14 mouse cellular contexts compared by ENCODE assay signal in the genomic region with DNA sequence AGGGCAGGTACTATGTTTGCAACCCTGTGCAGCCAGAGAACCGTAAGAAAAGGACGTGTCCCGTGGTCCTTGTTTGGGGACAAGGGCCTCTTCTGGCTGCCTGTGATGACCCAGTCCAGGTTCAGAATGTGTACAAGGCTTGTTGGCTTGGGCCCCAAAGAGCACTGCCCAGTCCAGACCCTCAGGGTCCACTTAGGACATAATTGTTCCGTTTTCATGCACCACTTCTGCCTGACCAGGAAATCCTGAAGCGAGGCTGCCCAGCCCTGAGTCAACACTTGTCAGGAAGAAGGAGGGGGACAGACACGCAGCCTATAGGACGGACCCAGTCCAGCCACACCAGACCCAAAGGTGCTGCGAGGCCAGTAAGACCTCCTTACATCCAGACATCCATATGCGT. TPM values are rescaled to one million over a fixed set of nuclear protein-coding genes. Genes with fewer than 3 reads are reported as not detected.
A peak's percentile ranks its signal among the peaks of the same experiment; 100 is the strongest.
DNase-seq lines count a peak whose midpoint lies in the region; ATAC-seq and TF ChIP-seq lines count a peak whose summit lies in the region.
"Had no signal": no experiment of that assay in that cellular context is flagged by ENCODE, and none has a peak within 500 bp of the region (broad histone marks: within the 10 kb centered on the region; RNA-seq: fewer than 3 reads in every experiment).

No protein-coding gene starts in this region.

- H3K4me1 ChIP-seq in kidney, postnatal 0 days (replicated peaks; ENCODE audit: insufficient read depth, low read length), result peaks cover 12% of the 10 kb centered on the region; the same call in 1 of the 2 replicates
- 0 out of 2 replicates have a peak, but pooled peaks cover 15% of the 10 kb centered on the region for H3K4me1 ChIP-seq in kidney, embryonic 14.5 days (ENCODE audit: control insufficient read depth, insufficient read depth, low read length)
- H3K4me1 ChIP-seq in liver, embryonic 13.5 days (replicated peaks), result peaks cover 58% of the 10 kb centered on the region
- H3K4me1 ChIP-seq in lung, embryonic 16.5 days (replicated peaks; ENCODE audit: control insufficient read depth, insufficient read depth, low read length), result peaks cover 52% of the 10 kb centered on the region
- peaks cover 7% of the 10 kb centered on the region; the same call in 1 of the 2 replicates for H3K4me1 ChIP-seq in neural tube, embryonic 15.5 days
- H3K4me1 ChIP-seq: midbrain, embryonic 15.5 days had no signal

- no peak for ATAC-seq in kidney, postnatal 0 days (replicated peaks; ENCODE audit: low FRiP score, low read depth)
- no peak for ATAC-seq in kidney, embryonic 14.5 days (ENCODE audit: low FRiP score, low TSS enrichment)
- ATAC-seq in liver, embryonic 13.5 days (ENCODE audit: low read depth), result no peak
- ATAC-seq in lung, embryonic 16.5 days (ENCODE audit: low read depth), result peak; percentile 15; the same call in 1 of the 2 replicates
- peak; percentile 45; the same call in 1 of the 2 replicates for ATAC-seq in neural tube, embryonic 15.5 days (ENCODE audit: low FRiP score)
- ATAC-seq: activated CD4-positive, CD25-positive, alpha-beta regulatory T cell, adult 4 months; midbrain, embryonic 15.5 days had no signal

- no peak overlapping the region for H3K9ac ChIP-seq in kidney, postnatal 0 days (ENCODE audit: low read depth, low read length)
- H3K9ac ChIP-seq in kidney, embryonic 14.5 days (ENCODE audit: low read depth, low read length), result no peak overlapping the region
- H3K9ac ChIP-seq in liver, embryonic 13.5 days, result no peak overlapping the region
- peak overlapping the region; percentile 22; the same call in 1 of the 2 replicates for H3K9ac ChIP-seq in lung, embryonic 16.5 days (ENCODE audit: low read length)
- H3K9ac ChIP-seq in neural tube, embryonic 15.5 days (replicated peaks), result no peak overlapping the region
- H3K9ac ChIP-seq: embryonic facial prominence, embryonic 13.5 days; liver, embryonic 15.5 days; midbrain, embryonic 15.5 days had no signal

- H3K4me3 ChIP-seq in kidney, postnatal 0 days (replicated peaks; ENCODE audit: low read depth, low read length), result no peak overlapping the region
- H3K4me3 ChIP-seq in kidney, embryonic 14.5 days (ENCODE audit: low read length), result no peak overlapping the region
- no peak overlapping the region for H3K4me3 ChIP-seq in liver, embryonic 13.5 days (replicated peaks)
- no peak overlapping the region for H3K4me3 ChIP-seq in lung, embryonic 16.5 days (ENCODE audit: low read length)
- no peak overlapping the region for H3K4me3 ChIP-seq in neural tube, embryonic 15.5 days (replicated peaks)
- H3K4me3 ChIP-seq: embryonic facial prominence, embryonic 13.5 days; heart, adult 2 months; liver, embryonic 15.5 days; midbrain, embryonic 15.5 days had no signal

- H3K36me3 ChIP-seq in kidney, postnatal 0 days (ENCODE audit: insufficient read depth, low read length), result no peaks in the 10 kb centered on the region
- no peaks in the 10 kb centered on the region for H3K36me3 ChIP-seq in kidney, embryonic 14.5 days (ENCODE audit: control insufficient read depth, insufficient read depth, low read length)
- H3K36me3 ChIP-seq in liver, embryonic 13.5 days, result no peaks in the 10 kb centered on the region
- no peaks in the 10 kb centered on the region for H3K36me3 ChIP-seq in lung, embryonic 16.5 days (ENCODE audit: control insufficient read depth, insufficient read depth, low read length)
- H3K36me3 ChIP-seq in neural tube, embryonic 15.5 days, result no peaks in the 10 kb centered on the region
- H3K36me3 ChIP-seq: embryonic facial prominence, embryonic 13.5 days; liver, embryonic 15.5 days; midbrain, embryonic 15.5 days had no signal

- no peak overlapping the region for H3K4me2 ChIP-seq in kidney, postnatal 0 days (ENCODE audit: low read length)
- H3K4me2 ChIP-seq in kidney, embryonic 14.5 days (replicated peaks; ENCODE audit: low read depth, low read length), result no peak overlapping the region
- H3K4me2 ChIP-seq in liver, embryonic 13.5 days, result no peak overlapping the region
- H3K4me2 ChIP-seq in lung, embryonic 16.5 days (ENCODE audit: low read depth, low read length), result no peak overlapping the region
- H3K4me2 ChIP-seq in neural tube, embryonic 15.5 days, result no peak overlapping the region
- H3K4me2 ChIP-seq: embryonic facial prominence, embryonic 13.5 days; liver, embryonic 15.5 days; midbrain, embryonic 15.5 days had no signal

- no peak for TF ChIP-seq CTCF in kidney, postnatal 0 days (IDR thresholded peaks at IDR 0.05; ENCODE audit: low read depth)

- H3K27me3 ChIP-seq in kidney, postnatal 0 days (ENCODE audit: insufficient read depth, low read length), result no peaks in the 10 kb centered on the region
- H3K27me3 ChIP-seq in kidney, embryonic 14.5 days (ENCODE audit: control insufficient read depth, insufficient read depth, low read length), result no peaks in the 10 kb centered on the region
- no peaks in the 10 kb centered on the region for H3K27me3 ChIP-seq in liver, embryonic 13.5 days
- H3K27me3 ChIP-seq in lung, embryonic 16.5 days (ENCODE audit: control insufficient read depth, insufficient read depth, low read depth, low read length), result no peaks in the 10 kb centered on the region
- no peaks in the 10 kb centered on the region for H3K27me3 ChIP-seq in neural tube, embryonic 15.5 days (replicated peaks)
- H3K27me3 ChIP-seq: embryonic facial prominence, embryonic 13.5 days; liver, embryonic 15.5 days; midbrain, embryonic 15.5 days had no signal

- H3K27ac ChIP-seq in kidney, postnatal 0 days, result 0 out of 2 replicates have a peak overlapping the region, but pooled peaks have one; percentile 2
- H3K27ac ChIP-seq in kidney, embryonic 14.5 days (ENCODE audit: low read depth, low read length), result no peak overlapping the region
- H3K27ac ChIP-seq in liver, embryonic 13.5 days, result peak overlapping the region; percentile 68; the same call in 1 of the 2 replicates
- peak overlapping the region; percentile 79 for H3K27ac ChIP-seq in lung, embryonic 16.5 days (ENCODE audit: low read length)
- H3K27ac ChIP-seq in neural tube, embryonic 15.5 days (replicated peaks), result no peak overlapping the region
- H3K27ac ChIP-seq: embryonic facial prominence, embryonic 13.5 days; heart, adult 2 months; midbrain, embryonic 15.5 days had no signal

- no peaks in the 10 kb centered on the region for H3K9me3 ChIP-seq in kidney, postnatal 0 days (replicated peaks; ENCODE audit: low read length)
- H3K9me3 ChIP-seq in kidney, embryonic 14.5 days (ENCODE audit: control insufficient read depth, low read length), result no peaks in the 10 kb centered on the region
- H3K9me3 ChIP-seq in liver, embryonic 13.5 days (replicated peaks), result no peaks in the 10 kb centered on the region
- H3K9me3 ChIP-seq in lung, embryonic 16.5 days (ENCODE audit: control insufficient read depth, low read length), result no peaks in the 10 kb centered on the region
- H3K9me3 ChIP-seq in neural tube, embryonic 15.5 days (replicated peaks), result no peaks in the 10 kb centered on the region
- H3K9me3 ChIP-seq: embryonic facial prominence, embryonic 13.5 days; liver, embryonic 15.5 days; midbrain, embryonic 15.5 days had no signal

- WGBS in kidney, postnatal 0 days, result 61% methylated on average over 9 of the region's 9 CpGs
- WGBS in kidney, embryonic 14.5 days, result 70% methylated on average over 9 of the region's 9 CpGs
- WGBS in liver, embryonic 13.5 days (ENCODE audit: insufficient replicate concordance), result 44% methylated on average over 9 of the region's 9 CpGs
- 53% methylated on average over 9 of the region's 9 CpGs for WGBS in lung, embryonic 16.5 days
- WGBS in neural tube, embryonic 15.5 days, result 78% methylated on average over 9 of the region's 9 CpGs

- DNase-seq in kidney, postnatal 0 days (ENCODE audit: low spot score), result no peak
- no peak for DNase-seq in liver, embryonic 13.5 days
- no peak for DNase-seq in ovary, postnatal 14 days (ENCODE audit: low spot score)
- DNase-seq in right cerebral cortex, postnatal 10 days (ENCODE audit: low spot score in 2 of 2), result no peak
- DNase-seq: cerebellum, adult 11-12 months; heart, adult 2 months; thymus, adult 18-20 months had no signal

RNA-seq across cellular contexts. Expression of gene Cebpa, which starts 26.0 kb away (rescaled TPM):
- 1.9 and 2.3 TPM in 2 replicates for polyA plus RNA-seq in kidney, postnatal 0 days (2015; fragmentation: Nextera tagmentation; extraction: Ambion mirVana)
- 0.92 and 1.5 TPM in 2 replicates for polyA plus RNA-seq in kidney, embryonic 14.5 days (2014; fragmentation: Nextera tagmentation; extraction: Ambion mirVana)
- 4.3 and 5.3 TPM in 2 replicates for polyA plus RNA-seq in liver, embryonic 13.5 days (2015; fragmentation: Nextera tagmentation; extraction: Ambion mirVana)
- polyA plus RNA-seq in lung, embryonic 16.5 days (2015; fragmentation: Nextera tagmentation; extraction: Ambion mirVana), result 7.5 and 9.4 TPM in 2 replicates
- 0.74 and 1.9 TPM in 2 replicates for polyA plus RNA-seq in neural tube, embryonic 15.5 days (2015; fragmentation: Nextera tagmentation; extraction: Ambion mirVana)

RNA-seq across cellular contexts. Expression of gene Slc7a10, which starts 41.1 kb away (rescaled TPM):
- 0.26 and 0.28 TPM in 2 replicates for polyA plus RNA-seq in kidney, postnatal 0 days (2015; fragmentation: Nextera tagmentation; extraction: Ambion mirVana)
- polyA plus RNA-seq in kidney, embryonic 14.5 days (2014; fragmentation: Nextera tagmentation; extraction: Ambion mirVana), result 0.47 and 0.70 TPM in 2 replicates
- 0.41 and 0.54 TPM in 2 replicates for polyA plus RNA-seq in liver, embryonic 13.5 days (2015; fragmentation: Nextera tagmentation; extraction: Ambion mirVana)
- 5.3 and 6.2 TPM in 2 replicates for polyA plus RNA-seq in lung, embryonic 16.5 days (2015; fragmentation: Nextera tagmentation; extraction: Ambion mirVana)
- 24.1 and 25.6 TPM in 2 replicates for polyA plus RNA-seq in neural tube, embryonic 15.5 days (2015; fragmentation: Nextera tagmentation; extraction: Ambion mirVana)

Comparison
In these comparisons a context has a peak if more than half of its experiments do, and no peak if none do; other contexts are left out.
1. H3K27ac ChIP-seq: peak in kidney, postnatal 0 days (single experiment), liver, embryonic 13.5 days (single experiment) and lung, embryonic 16.5 days (single experiment); none in kidney, embryonic 14.5 days (single experiment) and neural tube, embryonic 15.5 days (single experiment).
2. ATAC-seq: peak in lung, embryonic 16.5 days (single experiment) and neural tube, embryonic 15.5 days (single experiment); none in kidney, postnatal 0 days (single experiment), kidney, embryonic 14.5 days (single experiment) and liver, embryonic 13.5 days (single experiment).